Mouse (Mus musculus) kidney, embryonic 14.5 days (tissue): Measurements from ENCODE around the gene Gm4177. TPM values are rescaled to one million over a fixed set of nuclear protein-coding genes. Genes with fewer than 3 reads are reported as not detected.
"Not testable (repeated sequence)": the region's sequence is repeated elsewhere in the genome, so short reads cannot be mapped to it uniquely, and the experiment has no call there.

Experiments used
- ATAC-seq: fragments of 200-750 bp; cut with Nextera tagmentation; 2 replicates; pipeline ENCODE4 v1.8.0; 2017; ENCODE audit warnings: moderate number of reproducible peaks, mild to moderate bottlenecking, moderate TSS enrichment, moderate library complexity; ENCODE audit not compliant: low FRiP score, low TSS enrichment
- H3K27ac ChIP-seq: fragments of 300-500 bp; sonication (generic); 2 replicates; pipeline ENCODE4 v1.5.1; 2014; ENCODE audit warnings: low read depth, mild to moderate bottlenecking, low read length, moderate library complexity, mixed read lengths
- H3K27me3 ChIP-seq: fragments of 300-500 bp; sonication (generic); 2 replicates; pipeline ENCODE4 v1.6.1; 2014; ENCODE audit warnings: mild to moderate bottlenecking, low read length; ENCODE audit not compliant: control insufficient read depth, insufficient read depth
- H3K36me3 ChIP-seq: fragments of 300-500 bp; sonication (generic); 2 replicates; pipeline ENCODE4 v1.6.1; 2014; ENCODE audit warnings: low read length, mixed read lengths; ENCODE audit not compliant: control insufficient read depth, insufficient read depth
- H3K4me1 ChIP-seq: fragments of 300-500 bp; sonication (generic); 2 replicates; pipeline ENCODE4 v1.6.1; 2014; ENCODE audit warnings: low read length, mixed read lengths; ENCODE audit not compliant: control insufficient read depth, insufficient read depth
- H3K4me2 ChIP-seq: fragments of 300-500 bp; sonication (generic); replicated peaks from 2 replicates; pipeline ENCODE4 v1.6.1; 2014; ENCODE audit warnings: low read depth, mild to moderate bottlenecking, low read length
- H3K4me3 ChIP-seq: fragments of 300-500 bp; sonication (generic); 2 replicates; pipeline ENCODE4 v1.5.1; 2014; ENCODE audit warnings: mild to moderate bottlenecking, low read length
- H3K9ac ChIP-seq: fragments of 300-500 bp; sonication (generic); 2 replicates; pipeline ENCODE4 v1.6.1; 2014; ENCODE audit warnings: low read depth, mild to moderate bottlenecking, low read length, moderate library complexity
- H3K9me3 ChIP-seq: fragments of 300-500 bp; sonication (generic); 2 replicates; pipeline ENCODE4 v1.6.1; 2016; ENCODE audit warnings: low read length; ENCODE audit not compliant: control insufficient read depth
- WGBS: fragments of 180-500 bp; shearing (Covaris S2); extraction: QIAGEN DNeasy Blood & Tissue Kit; methylation state at CpG from one replicate; pipeline ENCODE4 v1.1.7; 2014; 5-methylcytosine and 5-hydroxymethylcytosine counted together
- polyA plus RNA-seq: library from polyadenylated mRNA; unstranded; fragments of >200 nt; fragmentation: Nextera tagmentation; extraction: Ambion mirVana; gene quantifications from 2 replicates; pipeline ENCODE4 v1.2.1, GENCODE M21; 2014

The Gm4177 gene
- not detected in 2 replicates for polyA plus RNA-seq

DNA sequence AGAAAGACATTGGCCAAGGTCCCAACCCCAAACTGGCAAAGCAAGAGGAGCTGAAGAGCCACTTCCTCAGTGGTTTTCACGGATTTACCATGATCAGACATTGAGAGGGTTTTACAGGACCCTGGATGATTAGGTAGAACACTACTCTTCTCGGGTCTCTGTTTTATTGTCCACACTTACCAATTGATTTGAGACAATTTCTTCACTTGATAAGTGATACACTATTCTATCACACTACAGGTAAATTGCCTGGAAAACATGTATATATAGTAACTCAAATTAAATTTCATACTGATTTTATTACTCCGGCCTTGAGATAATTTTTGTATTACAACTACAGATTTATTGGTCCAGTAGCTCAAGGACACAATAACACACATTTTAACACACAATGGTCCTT, at the start of gene Gm4177:
Gene Gm4177 (minus strand): TSS at position 101 of the 400 bp plus-strand sequence.
- H3K4me1 ChIP-seq, H3K27me3 ChIP-seq, H3K4me3 ChIP-seq, H3K9me3 ChIP-seq, H3K4me2 ChIP-seq, ATAC-seq, H3K27ac ChIP-seq, H3K9ac ChIP-seq, H3K36me3 ChIP-seq: not testable (repeated sequence)
- no CpG with 5 or more reads among the region's 3 CpGs for WGBS

DNA sequence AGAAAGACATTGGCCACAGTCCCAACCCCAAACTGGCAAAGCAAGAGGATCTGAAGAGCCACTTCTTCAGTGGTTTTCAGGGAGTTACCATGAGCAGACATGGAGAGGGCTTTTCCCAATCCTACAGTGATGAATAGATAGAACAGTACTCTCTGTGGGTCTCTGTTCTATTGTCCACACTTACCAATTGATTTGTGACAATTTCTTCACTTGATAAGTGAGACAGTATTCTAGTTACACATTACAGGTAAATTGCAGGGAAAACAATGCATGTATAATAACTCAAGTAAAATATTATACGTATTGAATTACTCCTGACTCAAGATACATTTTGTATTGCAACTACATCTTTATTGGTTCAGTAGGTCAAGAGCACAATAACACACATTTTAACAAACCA, 47.6 kb upstream of the Gm4177 start, which contains the start of gene Gm5725:
Gene Gm5725 (minus strand): TSS at position 101 of the 400 bp plus-strand sequence.
- WGBS = no CpG with 5 or more reads among the region's 1 CpGs
- not testable (repeated sequence) for H3K36me3 ChIP-seq, H3K4me3 ChIP-seq, H3K4me2 ChIP-seq, H3K27me3 ChIP-seq, H3K9me3 ChIP-seq, H3K27ac ChIP-seq, H3K9ac ChIP-seq, H3K4me1 ChIP-seq, ATAC-seq

DNA sequence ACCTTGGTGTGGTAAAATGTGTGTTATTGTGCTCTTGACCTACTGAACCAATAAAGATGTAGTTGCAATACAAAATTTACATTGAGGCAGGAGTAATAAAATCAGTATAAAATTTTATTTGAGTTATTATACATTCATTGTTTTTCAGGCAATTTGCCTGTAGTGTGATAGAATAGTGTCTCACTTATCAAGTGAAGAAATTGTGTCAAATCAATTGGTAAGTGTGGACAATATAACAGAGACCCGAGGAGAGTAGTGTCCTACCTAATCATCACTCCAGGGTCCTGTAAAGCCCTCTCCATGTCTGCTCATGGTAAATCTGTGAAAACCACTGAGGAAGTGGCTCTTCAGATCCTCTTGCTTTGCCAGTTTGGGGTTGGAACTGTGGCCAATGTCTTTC, 35.5 kb upstream of the Gm4177 start, which contains the start of gene Vmn1r135:
Gene Vmn1r135 (plus strand): TSS at position 301 of the 400 bp plus-strand sequence.
- not testable (repeated sequence) for H3K27ac ChIP-seq, H3K27me3 ChIP-seq, H3K4me3 ChIP-seq, ATAC-seq, H3K9ac ChIP-seq, H3K9me3 ChIP-seq, H3K36me3 ChIP-seq, H3K4me1 ChIP-seq, H3K4me2 ChIP-seq
- WGBS = no CpG with 5 or more reads among the region's 1 CpGs

DNA sequence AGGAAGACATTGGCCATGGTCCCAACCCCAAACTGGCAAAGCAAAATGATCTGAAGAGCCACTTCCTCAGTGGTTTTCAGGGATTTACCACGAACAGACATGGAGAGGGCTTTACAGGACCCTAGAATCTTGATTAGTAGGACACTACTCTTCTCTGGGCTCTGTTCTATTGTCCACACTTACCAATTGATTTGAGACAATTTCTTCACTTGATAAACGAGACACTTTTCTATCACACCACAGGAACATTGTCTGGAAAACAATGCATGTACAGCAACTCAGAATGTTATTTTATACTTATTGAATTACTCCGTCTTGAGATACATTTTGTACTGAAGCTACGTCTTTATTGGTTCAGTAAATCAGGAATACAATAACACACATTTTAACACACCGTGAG, 35.2 kb downstream of the Gm4177 start, which contains the start of gene Gm4175:
Gene Gm4175 (minus strand): TSS at position 101 of the 400 bp plus-strand sequence.
- H3K9me3 ChIP-seq, H3K4me1 ChIP-seq, H3K27ac ChIP-seq, H3K36me3 ChIP-seq, H3K9ac ChIP-seq, ATAC-seq, H3K4me2 ChIP-seq, H3K4me3 ChIP-seq, H3K27me3 ChIP-seq: not testable (repeated sequence)
- WGBS = no CpG with 5 or more reads among the region's 5 CpGs

Other genes starting within 250 kb of the Gm4177 start
- not detected in 2 replicates for gene Vmn1r132, start 182.6 kb downstream of the Gm4177 start, polyA plus RNA-seq
- not detected in 2 replicates for gene Gm4175, start 35.3 kb downstream of the Gm4177 start, polyA plus RNA-seq
- gene Vmn1r135, start 35.6 kb upstream of the Gm4177 start, polyA plus RNA-seq = not detected in 2 replicates
- not detected in 2 replicates for gene Gm5725, start 47.5 kb upstream of the Gm4177 start, polyA plus RNA-seq
- not detected in 2 replicates for gene Gm5891, start 124.6 kb upstream of the Gm4177 start, polyA plus RNA-seq
- not detected in 2 replicates for gene Vmn1r137, start 197.9 kb upstream of the Gm4177 start, polyA plus RNA-seq
- not detected in 2 replicates for gene Vmn1r138, start 232.2 kb upstream of the Gm4177 start, polyA plus RNA-seq